Mouse (Mus musculus) kidney, adult 10 weeks (tissue): Measurements from ENCODE around the gene Gm20924. TPM values are rescaled to one million over a fixed set of nuclear protein-coding genes. Genes with fewer than 3 reads are reported as not detected.

ENCODE experiments used
- polyA plus RNA-seq: library from polyadenylated mRNA; stranded (reverse); fragments of 350-450 nt; fragmentation: Illumina TruSeq; extraction: RNeasy Lipid Tissue Mini Kit (QIAGEN cat#74804); gene quantifications from one replicate; pipeline ENCODE4 v1.2.3, GENCODE M21; 2014; ENCODE audit warnings: low read depth, low replicate concordance

The Gm20924 gene
- polyA plus RNA-seq: not detected

GRCm38 (mm10) chrY:65207427-65207826 lies at the start of gene Gm20924:
Gm20924 (minus strand) TSS chrY:65207527.

Other genes with a start within 250 kb of the Gm20924 start
- not detected for gene Gm20736, start 170.2 kb upstream of the Gm20924 start, polyA plus RNA-seq